Mouse (Mus musculus) liver, postnatal 0 days (tissue): Measurements from ENCODE around the gene Akap3. TPM values are rescaled to one million over a fixed set of nuclear protein-coding genes. Genes with fewer than 3 reads are reported as not detected.
A peak's percentile ranks its signal among the peaks of the same experiment; 100 is the strongest.

Source experiments
- ATAC-seq: fragments of 200-750 bp; cut with Nextera tagmentation; 2 replicates; pipeline ENCODE4 v1.8.0; 2017; ENCODE audit warnings: mild to moderate bottlenecking, moderate library complexity
- DNase-seq: peaks from one replicate; pipeline ENCODE4 v3.0.0-alpha.2; 2016
- H3K27ac ChIP-seq: fragments of 300-500 bp; sonication (generic); 2 replicates; pipeline ENCODE4 v1.5.1; 2014; ENCODE audit warnings: antibody characterized with exemption, moderate library complexity, mild to moderate bottlenecking, low read depth
- H3K27me3 ChIP-seq: fragments of 300-500 bp; sonication (generic); 2 replicates; pipeline ENCODE4 v1.6.1; 2014; ENCODE audit warnings: low read length, control low read depth, mixed read lengths; ENCODE audit not compliant: insufficient read depth
- H3K36me3 ChIP-seq: fragments of 300-500 bp; sonication (generic); replicated peaks from 2 replicates; pipeline ENCODE4 v1.6.1; 2014; ENCODE audit warnings: mild to moderate bottlenecking, control low read depth, low read length, moderate library complexity, mixed read lengths; ENCODE audit not compliant: insufficient read depth
- H3K4me1 ChIP-seq: fragments of 300-500 bp; sonication (generic); 2 replicates; pipeline ENCODE4 v1.6.1; 2014; ENCODE audit warnings: antibody characterized with exemption, mild to moderate bottlenecking, control low read depth; ENCODE audit not compliant: insufficient read depth
- H3K4me2 ChIP-seq: fragments of 300-500 bp; sonication (generic); 2 replicates; pipeline ENCODE4 v1.6.1; 2014; ENCODE audit warnings: low read depth, mild to moderate bottlenecking, low read length, moderate library complexity, mixed read lengths
- H3K4me3 ChIP-seq: fragments of 300-500 bp; sonication (generic); 2 replicates; pipeline ENCODE4 v1.5.1; 2014; ENCODE audit warnings: low read depth, low read length
- H3K9ac ChIP-seq: fragments of 300-500 bp; sonication (generic); replicated peaks from 2 replicates; pipeline ENCODE4 v1.6.1; 2014; ENCODE audit warnings: mild to moderate bottlenecking, moderate library complexity
- H3K9me3 ChIP-seq: fragments of 300-500 bp; sonication (generic); 2 replicates; pipeline ENCODE4 v1.6.1; 2016; ENCODE audit warnings: mild to moderate bottlenecking, control low read depth, low read length, mixed read lengths
- CTCF ChIP-seq: sonication (generic); IDR thresholded peaks from 2 replicates; pipeline ENCODE4 v1.5.1; 2016; ENCODE audit warnings: antibody characterized with exemption, low read depth
- EP300 ChIP-seq: IDR thresholded peaks from 2 replicates; pipeline ENCODE4 v1.6.1; 2016; ENCODE audit warnings: antibody characterized with exemption, low read depth, mild to moderate bottlenecking
- WGBS: fragments of 180-500 bp; shearing (Covaris S2); extraction: QIAGEN DNeasy Blood & Tissue Kit; methylation state at CpG from one replicate; pipeline ENCODE4 v1.1.7; 2014; ENCODE audit not compliant: insufficient replicate concordance; 5-methylcytosine and 5-hydroxymethylcytosine counted together
- polyA plus RNA-seq: library from polyadenylated mRNA; unstranded; fragments of >200 nt; fragmentation: Nextera tagmentation; extraction: Ambion mirVana; gene quantifications from 2 replicates; pipeline ENCODE4 v1.2.1, GENCODE M21; 2015

Akap3 gene
- polyA plus RNA-seq, 1 experiment from 2014 or later = not detected

GRCm38 (mm10) chr6:126823087-126823486 is 29.8 kb upstream of the Akap3 start:
- Histone ChIP-seq H3K9me3 (no peaks in the 10 kb centered on the region), H3K27me3 (no peaks in the 10 kb centered on the region), H3K4me2 (no peak overlapping the region), H3K4me3 (no peak overlapping the region), H3K27ac (no peak overlapping the region), H3K9ac (no peak overlapping the region), H3K36me3 (peaks cover 63% of the 10 kb centered on the region), H3K4me1 (no peaks in the 10 kb centered on the region)
- ATAC-seq = no peak
- TF ChIP-seq CTCF (no peak), EP300 (no peak)
- WGBS = 74% methylated on average over 3 of the region's 3 CpGs
- no peak for DNase-seq

- ATAC-seq = no peak
- H3K4me3 ChIP-seq = no peak overlapping the region
- H3K4me1 ChIP-seq = no peaks in the 10 kb centered on the region
Measured at GRCm38 (mm10) chr6:126836628-126837027, 16.3 kb upstream of the Akap3 start.

GRCm38 (mm10) chr6:126848712-126849704 is 3.9 kb upstream of the Akap3 start, which contains the start of gene Ndufa9:
Gene Ndufa9, minus strand, starts transcription at chr6:126849136.
- peaks cover 6% of the 10 kb centered on the region; the same call in 1 of the 2 replicates for H3K36me3 ChIP-seq
- H3K9me3 ChIP-seq = no peaks in the 10 kb centered on the region
- DNase-seq (peak; percentile 93), ATAC-seq (peak; percentile 94)
- peak within 1 kb of the TSS; percentile 80 for H3K4me2 ChIP-seq
- TF ChIP-seq EP300 = peak; percentile 55
- TF ChIP-seq CTCF = no peak
- H3K9ac ChIP-seq = peak within 1 kb of the TSS; percentile 79
- WGBS = 6% methylated on average over 46 of the region's 46 CpGs
- H3K4me1 ChIP-seq = peaks cover 16% of the 10 kb centered on the region
- H3K27ac ChIP-seq = peak within 1 kb of the TSS; percentile 46
- peak within 1 kb of the TSS; percentile 75 for H3K4me3 ChIP-seq
- H3K27me3 ChIP-seq = no peaks in the 10 kb centered on the region

More at GRCm38 (mm10) chr6:126836628-126837027, 16.3 kb upstream of the Akap3 start:
- no peak overlapping the region for H3K9ac ChIP-seq
- no peak for DNase-seq
- peaks cover 75% of the 10 kb centered on the region for H3K36me3 ChIP-seq
- TF ChIP-seq CTCF (no peak), EP300 (no peak)
- no peaks in the 10 kb centered on the region for H3K27me3 ChIP-seq
- no peak overlapping the region for H3K27ac ChIP-seq
- WGBS = 64% methylated on average over 8 of the region's 8 CpGs
- no peaks in the 10 kb centered on the region for H3K9me3 ChIP-seq
- H3K4me2 ChIP-seq = no peak overlapping the region

- Histone ChIP-seq H3K27me3 (no peaks in the 10 kb centered on the region), H3K4me3 (no peak overlapping the region), H3K4me2 (no peak overlapping the region), H3K4me1 (no peaks in the 10 kb centered on the region), H3K9ac (no peak overlapping the region), H3K27ac (no peak overlapping the region), H3K36me3 (no peaks in the 10 kb centered on the region), H3K9me3 (no peaks in the 10 kb centered on the region)
- ATAC-seq (no peak), DNase-seq (no peak)
- TF ChIP-seq CTCF (no peak), EP300 (no peak)
- 33% methylated on average over 8 of the region's 8 CpGs for WGBS
Measured at GRCm38 (mm10) chr6:126877118-126877517, 24.2 kb downstream of the Akap3 start.

GRCm38 (mm10) chr6:126907378-126907777 is 54.5 kb downstream of the Akap3 start:
- H3K4me1 ChIP-seq = no peaks in the 10 kb centered on the region
- H3K4me3 ChIP-seq = no peak overlapping the region
- DNase-seq (no peak), ATAC-seq (no peak)
- TF ChIP-seq EP300 = no peak
- TF ChIP-seq CTCF = no peak
- no peak overlapping the region for H3K4me2 ChIP-seq
- no peak overlapping the region for H3K27ac ChIP-seq
- WGBS = 66% methylated on average over 5 of the region's 5 CpGs
- H3K9ac ChIP-seq = no peak overlapping the region
- no peaks in the 10 kb centered on the region for H3K27me3 ChIP-seq
- H3K9me3 ChIP-seq = no peaks in the 10 kb centered on the region
- no peaks in the 10 kb centered on the region for H3K36me3 ChIP-seq

- no peaks in the 10 kb centered on the region for H3K27me3 ChIP-seq
- no peak overlapping the region for H3K4me2 ChIP-seq
- DNase-seq (no peak), ATAC-seq (no peak)
- no peaks in the 10 kb centered on the region for H3K9me3 ChIP-seq
- 26% methylated on average over 3 of the region's 3 CpGs for WGBS
- H3K4me3 ChIP-seq = no peak overlapping the region
- H3K27ac ChIP-seq = no peak overlapping the region
- no peak for TF ChIP-seq CTCF
- no peak for TF ChIP-seq EP300
- H3K9ac ChIP-seq = no peak overlapping the region
- no peaks in the 10 kb centered on the region for H3K36me3 ChIP-seq
- H3K4me1 ChIP-seq = no peaks in the 10 kb centered on the region
Measured at GRCm38 (mm10) chr6:126907876-126908275, 55.0 kb downstream of the Akap3 start.
